Mouse (Mus musculus) 3T3-L1 (cell line): ENCODE results near the gene Tnfrsf19.

ENCODE experiments used
- DNase-seq: peaks from one replicate; pipeline ENCODE4 v3.0.0-alpha.2; 2015; ENCODE audit warnings: low read depth, low spot score

Tnfrsf19 gene

DNA sequence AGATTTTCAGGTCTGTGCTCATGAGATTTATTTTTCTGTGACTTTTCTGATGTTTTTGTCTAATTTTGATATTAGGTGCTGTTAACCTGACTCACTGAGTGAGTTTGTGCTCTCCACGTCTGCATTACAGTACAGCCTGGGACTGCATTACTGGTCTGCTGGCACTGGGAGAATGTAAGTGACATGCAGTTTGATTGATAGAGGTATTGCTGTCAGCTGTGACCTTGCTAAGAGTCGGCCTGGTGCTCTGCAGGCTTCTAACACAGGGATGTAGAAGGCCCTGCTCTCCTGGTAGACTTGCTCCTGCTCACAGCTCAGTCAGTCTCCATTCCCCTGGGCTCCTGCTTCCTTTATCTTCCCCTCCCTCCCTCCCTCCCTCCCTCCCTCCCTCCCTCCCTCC, 25.3 kb downstream of the Tnfrsf19 start:
- no peak for DNase-seq

DNA sequence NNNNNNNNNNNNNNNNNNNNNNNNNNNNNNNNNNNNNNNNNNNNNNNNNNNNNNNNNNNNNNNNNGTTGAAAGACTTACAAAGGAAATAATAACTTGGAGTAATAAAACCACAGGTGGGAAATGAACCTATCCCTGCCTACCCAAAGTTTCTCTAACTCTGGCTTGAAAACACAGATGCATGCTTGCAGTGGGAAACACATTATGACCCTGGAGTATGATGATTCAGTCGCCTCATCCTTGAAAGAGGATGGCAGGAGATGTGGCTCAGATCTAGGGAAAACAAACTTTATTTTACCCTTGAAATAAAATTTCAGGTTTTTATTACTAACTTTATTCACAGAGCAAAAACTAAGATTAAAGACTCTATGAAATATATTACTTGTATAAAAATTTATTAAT, 26.4 kb downstream of the Tnfrsf19 start:
- no peak for DNase-seq

DNA sequence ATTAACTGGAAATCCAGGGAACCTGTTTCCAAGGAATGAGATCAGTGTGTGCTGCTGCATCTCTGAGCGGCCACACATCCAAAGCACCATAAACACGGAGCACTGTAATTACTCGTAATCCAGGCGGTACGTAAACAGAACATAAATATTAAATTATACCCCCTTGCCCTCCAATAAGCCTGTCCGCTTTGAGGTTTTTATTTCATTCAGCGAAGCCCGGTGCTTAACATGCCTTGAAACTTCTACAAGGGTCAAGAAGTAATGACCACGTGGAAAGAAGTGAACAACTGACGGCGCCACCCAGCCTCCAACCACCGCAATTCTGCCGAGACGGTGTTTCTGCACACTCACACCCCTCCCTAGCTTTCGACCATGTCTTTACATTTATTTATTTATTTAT, 31.7 kb downstream of the Tnfrsf19 start:
- DNase-seq = no peak

DNA sequence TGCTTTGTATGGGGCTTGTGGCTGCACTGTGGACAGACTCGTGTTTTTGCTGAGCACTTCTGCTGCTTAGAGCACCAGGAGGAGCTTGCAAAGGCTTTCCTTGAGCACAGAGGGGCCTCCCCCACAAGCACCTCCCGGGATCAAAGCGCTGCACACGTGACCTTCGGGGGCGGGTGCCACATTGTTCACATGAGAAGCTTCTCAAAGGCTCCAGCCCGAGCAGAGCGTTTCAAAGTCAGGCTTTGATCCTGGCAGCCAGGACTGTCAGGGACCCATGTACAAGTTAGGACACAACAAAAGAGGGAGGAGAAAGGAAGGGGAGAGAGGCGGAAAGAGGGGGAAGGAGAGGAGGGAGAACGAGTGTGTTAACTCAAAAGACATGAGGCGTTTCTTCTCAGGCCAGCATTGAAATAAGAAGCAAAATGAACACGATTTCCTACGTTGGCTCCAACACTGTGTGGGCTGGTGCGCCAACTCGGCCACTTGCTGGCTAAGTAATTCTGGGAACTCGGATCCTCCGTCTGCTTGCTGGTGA, 33.8 kb downstream of the Tnfrsf19 start:
- no peak for DNase-seq

DNA sequence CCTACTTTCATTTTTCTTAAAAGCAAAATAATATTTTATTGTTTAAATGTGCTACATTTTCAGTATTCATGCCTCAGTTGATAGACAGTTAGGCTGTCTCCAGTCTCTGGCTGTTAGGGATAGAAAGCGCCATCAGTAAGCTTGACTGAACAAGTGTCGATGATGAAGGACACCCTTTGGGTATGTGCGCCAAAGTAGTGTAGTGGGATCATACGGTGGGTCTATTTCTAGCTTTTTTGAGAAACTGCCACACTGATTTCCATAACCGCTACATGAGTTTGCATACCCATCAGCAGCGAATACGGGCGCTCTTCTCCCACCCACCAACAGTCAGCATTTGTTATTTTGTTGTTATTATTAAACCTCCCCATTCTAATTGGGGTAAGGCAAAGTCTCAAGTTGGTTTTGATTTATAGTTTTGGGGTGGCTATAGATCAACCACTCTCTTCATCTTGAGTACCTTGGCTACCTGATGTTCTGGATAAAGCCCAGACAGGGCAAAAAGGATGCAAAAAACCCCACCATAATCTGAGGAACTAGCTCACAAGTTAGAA, 34.6 kb downstream of the Tnfrsf19 start:
- no peak for DNase-seq

DNA sequence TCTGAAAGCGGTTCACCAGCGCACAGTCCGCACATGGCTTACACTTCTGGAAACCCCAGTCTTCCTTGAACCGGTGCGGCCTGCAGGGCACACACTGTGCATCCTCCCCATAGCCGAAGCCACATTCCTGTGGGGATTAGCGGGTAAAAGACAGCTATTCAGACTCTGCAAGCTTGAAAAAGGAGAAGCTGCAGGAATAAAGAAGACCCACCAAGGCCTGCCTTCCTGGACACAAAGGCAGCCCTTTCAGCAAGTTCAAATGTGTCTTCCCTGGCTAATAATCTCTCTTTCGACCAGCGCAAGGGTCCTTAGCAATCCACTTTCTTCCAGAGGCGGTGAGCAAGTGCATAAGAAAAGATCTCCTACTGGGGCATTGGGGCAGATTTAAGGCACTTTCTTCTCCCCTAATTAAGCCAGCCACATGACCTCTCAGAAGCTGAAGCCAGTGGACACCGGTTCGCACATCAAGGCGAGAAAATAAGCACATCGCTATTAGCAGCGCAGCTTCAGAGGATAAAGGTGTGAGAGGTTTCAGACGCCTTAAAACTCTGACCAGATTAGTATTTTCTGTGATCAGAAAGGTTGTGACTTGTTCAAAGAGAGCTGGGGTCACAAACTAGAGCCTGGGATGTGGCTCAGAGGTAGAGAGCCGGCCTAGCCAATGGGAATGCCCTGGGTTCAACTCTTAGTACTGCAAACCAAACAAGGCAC, 41.0 kb downstream of the Tnfrsf19 start:
- DNase-seq = no peak

DNA sequence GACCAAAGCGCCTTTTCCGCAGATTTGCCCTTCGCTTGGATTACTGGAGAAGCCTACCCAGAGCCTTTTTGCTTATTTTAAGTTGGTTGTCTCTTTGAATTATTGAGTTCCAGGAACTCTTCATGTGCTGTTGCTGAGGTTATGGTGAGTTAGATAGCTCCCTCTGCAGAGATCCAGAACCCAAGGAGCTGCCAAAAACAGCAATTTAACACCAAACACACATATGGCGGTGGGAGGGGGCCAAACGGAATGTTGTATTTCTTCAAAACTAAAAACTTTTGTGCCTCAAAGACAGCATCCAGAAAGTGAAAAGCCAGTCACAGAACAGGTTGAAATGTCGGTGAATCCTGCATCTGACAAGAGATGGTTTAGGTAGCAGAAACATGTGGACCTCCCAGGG, 42.6 kb downstream of the Tnfrsf19 start:
- DNase-seq = no peak

DNA sequence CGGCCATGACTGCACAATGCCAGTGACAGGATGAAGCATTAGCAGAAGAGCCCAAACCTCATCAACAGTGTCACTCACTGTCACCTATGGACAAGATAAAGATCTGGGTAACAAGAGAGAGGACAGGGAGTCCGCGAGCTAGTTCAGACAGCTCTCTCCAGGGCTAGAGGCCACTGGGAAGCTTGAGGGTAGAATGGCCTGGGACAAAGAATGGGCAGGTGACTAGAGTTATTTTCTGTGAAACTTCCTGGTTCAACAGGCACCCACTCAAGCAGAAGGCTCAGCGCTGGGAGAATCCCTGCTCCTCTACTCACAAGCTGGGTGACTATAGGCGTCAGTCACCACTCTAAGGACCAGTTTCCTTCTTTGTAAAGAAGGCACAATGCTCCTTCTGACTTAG, 46.2 kb downstream of the Tnfrsf19 start:
- DNase-seq = no peak

DNA sequence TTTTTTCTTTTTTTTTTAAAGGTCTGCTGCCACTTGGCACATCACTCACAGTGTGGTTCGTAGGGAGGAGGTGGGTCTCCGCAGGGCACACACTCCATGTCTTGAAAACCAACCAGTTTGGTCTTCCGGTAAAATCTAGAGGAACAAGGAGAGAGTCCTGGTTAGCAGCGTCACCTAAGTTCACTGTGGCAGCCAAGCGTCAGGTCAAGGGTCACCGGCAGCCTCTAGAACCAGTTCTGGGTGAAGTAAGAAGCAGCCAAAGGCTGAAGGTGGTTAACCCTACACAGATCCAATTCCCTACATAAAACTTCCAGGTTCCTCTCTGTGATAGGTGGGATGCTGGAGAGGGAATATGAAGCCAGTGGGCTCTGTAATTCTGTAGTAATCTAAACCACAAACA, 49.7 kb downstream of the Tnfrsf19 start:
- no peak for DNase-seq

DNA sequence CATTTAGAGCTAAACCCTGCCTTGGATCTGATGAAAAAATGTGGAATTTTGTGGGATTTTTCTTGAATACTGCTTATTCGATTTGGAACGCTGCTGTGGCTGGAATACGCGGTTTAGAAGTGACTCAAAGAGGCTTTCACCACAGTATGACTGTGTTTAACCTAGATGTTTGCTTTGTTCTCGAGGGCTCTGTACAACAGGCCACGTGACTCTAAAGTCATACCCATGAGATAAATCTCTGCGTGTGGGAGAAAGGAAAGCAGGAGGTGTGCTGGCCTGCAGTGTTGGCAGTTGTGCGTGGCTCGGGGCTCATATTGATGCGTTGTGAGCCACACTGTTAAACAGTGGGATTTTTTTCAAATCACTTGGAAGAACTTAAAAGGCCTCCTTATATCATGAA, 52.8 kb downstream of the Tnfrsf19 start:
- peak; percentile 67 for DNase-seq

DNA sequence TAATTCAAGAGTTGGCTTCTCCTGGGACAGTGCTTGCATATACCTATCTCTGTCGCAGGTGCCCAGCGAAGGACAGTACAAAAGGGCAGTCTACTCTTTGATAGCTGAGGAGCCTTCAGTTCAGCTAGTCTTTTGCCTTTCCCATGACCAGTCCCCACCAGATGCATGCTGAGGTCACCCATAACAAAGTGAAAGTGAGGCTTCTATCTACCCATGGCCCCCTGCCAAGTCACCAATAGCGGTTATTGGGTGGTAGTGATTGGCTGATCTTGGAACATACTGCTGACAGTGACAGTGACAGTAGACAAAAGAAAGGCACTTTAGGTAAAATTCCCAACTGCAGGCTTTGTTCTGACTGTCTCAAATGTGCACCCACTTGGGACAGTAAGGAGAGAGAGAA, 53.2 kb downstream of the Tnfrsf19 start:
- DNase-seq = peak; percentile 29

DNA sequence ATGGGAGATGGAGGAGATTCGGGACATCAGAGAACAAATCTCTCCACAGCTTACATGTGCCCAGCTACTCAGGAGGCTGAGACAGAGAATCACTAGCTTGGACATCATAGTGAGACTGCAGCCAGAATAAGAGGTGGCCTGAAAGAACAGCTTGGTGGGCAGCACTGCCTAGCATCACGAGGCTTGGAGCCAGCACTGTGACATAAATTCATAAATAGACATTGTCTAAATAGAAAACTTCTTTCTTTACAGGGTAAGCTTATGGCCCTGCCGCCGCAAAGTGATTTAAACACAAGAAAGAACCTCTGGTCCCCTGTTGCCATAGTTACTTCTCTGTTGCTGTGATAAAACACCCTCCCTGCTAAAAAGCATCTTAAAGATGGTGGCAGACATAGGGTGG, 54.1 kb downstream of the Tnfrsf19 start:
- DNase-seq = no peak

DNA sequence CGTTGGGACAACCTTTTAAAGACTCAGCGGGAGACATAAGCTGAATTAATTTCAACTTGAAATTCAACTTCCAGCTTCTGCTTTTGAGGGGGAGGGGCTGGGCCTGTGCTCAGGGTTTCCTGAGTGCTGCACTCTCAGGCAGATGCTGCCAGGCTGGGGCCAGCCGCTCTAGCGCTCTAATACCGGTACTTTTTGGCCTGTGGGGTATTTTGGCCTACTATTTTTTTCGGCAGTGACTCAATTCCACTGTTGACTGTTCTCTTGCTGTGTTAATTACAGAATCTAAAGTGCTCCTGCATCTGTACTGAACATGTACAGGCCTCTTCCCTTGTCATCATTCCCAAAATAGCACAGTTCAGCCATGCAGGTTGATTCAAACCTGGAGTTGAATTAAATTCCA, 58.1 kb downstream of the Tnfrsf19 start:
- no peak for DNase-seq

DNA sequence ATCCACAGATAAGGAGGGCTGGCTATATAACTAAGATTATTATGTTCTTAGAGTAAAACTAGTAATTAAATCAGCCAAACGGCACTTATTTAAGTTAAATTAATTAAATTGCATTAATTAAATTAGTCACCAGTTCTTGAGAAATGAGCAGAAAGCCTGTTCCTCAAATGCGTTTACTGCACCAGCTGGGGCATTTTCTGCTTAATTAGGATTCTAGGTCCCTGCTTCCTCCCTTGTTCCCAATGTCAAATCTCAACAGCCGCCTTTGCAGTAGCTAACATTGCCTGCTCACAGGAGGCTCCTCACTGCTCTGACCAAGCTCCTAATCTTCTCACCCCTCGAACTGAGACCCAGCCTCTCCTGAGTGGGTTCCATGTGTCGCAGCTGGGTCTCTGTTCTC, 59.4 kb downstream of the Tnfrsf19 start:
- no peak for DNase-seq

DNA sequence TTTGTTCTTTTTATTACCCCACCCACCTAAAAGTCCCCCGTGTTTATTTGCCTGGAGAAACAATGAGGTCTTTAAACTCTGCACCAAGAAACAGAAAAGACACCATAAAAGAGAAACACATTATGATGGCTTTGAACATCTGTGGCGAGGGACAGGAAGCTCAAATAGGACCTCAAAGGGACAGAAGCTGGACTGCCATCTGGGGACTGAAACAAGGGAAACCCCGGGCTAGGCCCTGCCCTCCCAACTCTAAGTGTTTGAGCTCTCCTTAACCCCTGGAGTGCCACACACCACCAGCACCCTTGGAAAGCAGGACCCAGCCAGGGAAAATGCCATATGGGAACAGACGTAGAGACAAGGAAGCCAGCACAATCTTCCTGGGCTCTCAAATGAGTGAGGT, 61.2 kb downstream of the Tnfrsf19 start:
- no peak for DNase-seq

DNA sequence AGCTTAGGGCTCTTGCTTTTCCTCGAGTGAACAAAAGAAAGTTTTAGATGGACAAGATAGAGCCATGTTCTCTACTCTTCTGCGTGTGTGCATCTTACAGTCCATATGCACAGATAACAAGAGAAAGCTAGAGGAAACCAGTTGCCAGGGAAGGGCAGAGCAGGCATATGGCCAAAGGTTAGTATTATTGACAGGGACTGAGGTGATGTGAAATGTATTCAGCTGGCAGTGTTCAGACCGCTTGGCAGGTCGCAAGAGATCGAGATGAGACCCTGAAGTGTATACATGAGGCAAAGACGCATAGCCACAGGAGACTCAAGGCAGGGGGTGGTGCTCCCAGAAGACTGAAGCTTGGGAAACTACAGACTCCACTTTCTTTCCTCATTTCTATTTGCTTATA, 62.0 kb downstream of the Tnfrsf19 start:
- DNase-seq = no peak

DNA sequence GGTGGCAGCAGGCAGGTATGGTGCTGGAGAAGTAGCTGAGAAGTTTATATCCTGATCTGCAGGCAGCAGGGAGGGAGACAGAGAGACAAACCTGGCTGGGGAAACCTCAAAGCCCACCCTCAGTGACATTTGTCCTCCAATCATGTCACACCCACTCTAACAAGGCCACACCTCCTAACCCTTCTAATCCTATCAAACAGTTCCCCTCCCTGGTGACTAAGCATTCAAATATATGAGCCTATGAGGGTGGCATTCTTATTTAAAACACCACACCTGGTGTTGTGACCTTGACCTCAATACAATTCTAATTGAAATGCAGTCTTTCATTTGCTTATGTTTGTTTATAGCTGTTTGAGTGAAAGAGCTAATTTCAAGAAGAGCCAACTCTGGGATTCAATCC, 64.2 kb downstream of the Tnfrsf19 start:
- no peak for DNase-seq

DNA sequence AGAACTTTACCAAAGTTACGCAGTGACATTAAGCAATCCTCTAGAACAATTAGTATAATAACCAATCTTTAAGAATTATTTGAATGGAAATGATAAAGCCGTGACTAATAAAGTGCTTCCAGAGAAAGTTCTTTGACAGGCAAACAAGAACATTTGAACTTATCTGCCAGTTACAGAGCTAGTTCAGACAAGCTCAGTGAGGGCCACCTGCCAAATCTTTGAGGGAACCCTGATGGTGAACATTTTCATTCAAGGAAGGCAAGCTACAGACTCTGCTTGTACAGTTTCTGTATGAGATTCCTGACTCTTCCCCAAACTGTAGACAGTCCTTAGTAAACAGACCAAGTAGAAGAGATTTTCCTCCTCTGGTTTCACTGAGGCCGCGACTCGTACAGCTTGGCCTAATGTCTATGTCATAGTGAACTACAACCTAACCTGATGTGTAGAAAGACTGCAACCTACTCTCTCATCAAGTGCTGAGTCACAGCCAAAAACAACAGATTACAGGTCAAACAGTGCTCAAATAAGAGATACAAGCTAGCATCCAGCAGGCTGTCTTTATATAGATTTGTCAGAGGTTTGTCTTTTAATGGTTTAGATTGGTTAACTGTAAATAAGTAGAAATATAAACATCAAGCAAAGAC, 65.9 kb downstream of the Tnfrsf19 start:
- DNase-seq = no peak

DNA sequence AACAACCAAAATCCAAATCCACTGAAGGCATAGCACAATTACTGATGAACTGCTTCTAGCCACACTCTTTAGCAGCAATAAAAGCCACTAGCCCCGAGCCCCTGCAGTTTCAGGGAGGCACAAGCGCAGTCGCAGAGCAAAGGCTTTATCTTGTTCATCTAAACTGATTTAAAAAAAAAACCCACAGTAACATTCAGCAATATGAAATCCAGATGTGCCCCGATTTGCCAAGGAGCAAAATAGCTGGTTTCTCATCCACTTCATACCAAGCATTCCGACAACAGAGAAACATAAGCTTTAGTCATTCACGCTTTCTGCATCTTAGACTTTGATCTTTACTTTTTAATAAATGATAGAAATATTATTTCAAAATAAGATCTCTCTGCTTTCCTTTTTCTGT, 68.2 kb downstream of the Tnfrsf19 start:
- DNase-seq = peak; percentile 69

DNA sequence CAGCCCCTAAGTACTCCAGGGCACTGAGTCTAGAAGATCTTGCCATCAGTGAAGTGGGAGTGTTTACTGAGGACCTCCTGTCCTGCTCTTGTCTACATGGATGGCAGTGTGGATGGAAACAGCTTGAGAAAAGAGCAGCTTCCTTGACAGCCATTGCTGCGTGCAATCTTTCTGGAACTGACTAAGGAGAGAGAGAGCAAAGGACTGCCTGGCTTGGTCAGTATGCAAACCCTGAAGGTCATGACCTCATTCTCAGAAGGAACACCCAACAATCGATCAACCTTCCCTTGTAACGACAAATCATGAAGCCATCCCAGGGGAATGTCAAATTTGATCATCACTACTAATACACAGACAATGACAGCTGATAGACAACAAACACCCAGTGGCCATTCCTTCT, 70.1 kb downstream of the Tnfrsf19 start:
- no peak for DNase-seq

DNA sequence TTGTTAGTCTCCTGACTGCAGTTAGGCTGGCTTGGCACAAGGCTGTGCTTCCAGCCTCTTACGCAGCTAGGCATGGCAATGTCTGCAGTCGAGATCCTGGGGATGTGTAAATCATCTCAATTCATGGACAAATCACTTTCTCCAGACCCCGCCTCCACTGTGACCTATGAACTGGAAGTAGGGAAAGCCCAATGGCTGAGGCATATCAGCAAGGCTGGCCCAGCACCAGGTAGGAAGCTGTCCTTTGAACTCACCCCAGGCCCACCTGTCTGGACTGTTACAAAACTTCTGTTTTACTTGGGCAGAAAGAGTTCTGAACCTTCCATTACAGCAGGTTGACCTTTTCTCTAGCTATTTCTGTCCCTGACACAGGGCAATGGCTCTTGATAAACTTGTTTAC, 70.6 kb downstream of the Tnfrsf19 start:
- DNase-seq = no peak

DNA sequence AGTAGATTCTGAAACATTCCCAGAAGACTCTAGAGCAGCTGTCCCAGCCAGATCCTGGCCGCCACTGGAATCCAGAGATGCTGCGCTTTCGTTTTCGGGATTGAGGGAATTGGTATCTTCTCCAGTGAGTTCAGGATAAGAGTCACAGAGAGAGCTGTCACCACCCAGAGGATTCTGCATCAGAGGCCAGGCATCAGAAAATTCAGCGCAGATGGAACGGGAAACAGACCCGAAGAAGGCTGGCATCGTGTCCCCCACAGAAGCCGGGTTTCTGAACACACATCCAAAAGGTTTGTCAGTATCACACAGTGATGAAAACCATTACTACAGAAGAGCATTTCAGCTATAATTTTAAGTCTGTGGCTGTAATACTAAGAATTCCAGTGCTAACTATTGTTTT, 75.3 kb downstream of the Tnfrsf19 start:
- DNase-seq = no peak

DNA sequence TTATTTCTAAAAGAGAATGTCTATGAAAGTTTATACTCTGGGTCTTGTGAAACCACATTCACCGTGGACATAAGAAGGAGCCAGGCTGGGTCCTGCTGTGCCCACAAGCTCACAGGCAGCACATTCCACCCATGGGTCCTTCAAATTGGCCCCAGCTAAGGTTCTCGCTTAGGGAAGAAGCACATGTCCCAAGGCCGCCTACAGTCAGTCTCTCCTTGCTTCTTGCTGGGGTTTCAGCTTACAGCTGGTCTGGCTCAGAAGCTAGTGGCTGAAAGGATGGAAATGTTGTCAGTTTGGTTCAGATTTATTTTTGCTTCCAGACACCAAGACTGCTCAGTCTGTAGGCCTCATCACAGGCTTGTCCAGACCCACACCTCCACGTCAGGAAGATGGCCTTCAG, 80.2 kb downstream of the Tnfrsf19 start:
- DNase-seq = no peak
